Mouse (Mus musculus): ENCODE data around the gene Crip1. TPM values are rescaled to one million over a fixed set of nuclear protein-coding genes. Genes with fewer than 3 reads are reported as not detected.

Gene Crip1
- polyA plus RNA-seq, 2 experiments, result 403 to 469 TPM

GRCm38 (mm10) chr12:113148381-113149035 lies 2.4 kb downstream of the Crip1 start:
- Histone ChIP-seq H3K36me3 (ENCODE audit: control insufficient read depth, insufficient read depth, low read length) (no peaks in the 10 kb centered on the region), H3K9ac (ENCODE audit: low read depth, low read length, severe bottlenecking) (no peak overlapping the region), H3K4me3 (replicated peaks; ENCODE audit: low read length) (no peak overlapping the region), H3K4me1 (ENCODE audit: control insufficient read depth, insufficient read depth, low read length) (peaks cover 7% of the 10 kb centered on the region), H3K27me3 (ENCODE audit: control insufficient read depth, insufficient read depth, low read length) (peaks cover 19% of the 10 kb centered on the region; the same call in 1 of the 2 replicates), H3K4me2 (replicated peaks; ENCODE audit: low read depth, low read length, severe bottlenecking) (no peak overlapping the region), H3K27ac (replicated peaks; ENCODE audit: low read depth, low read length) (no peak overlapping the region), H3K9me3 (ENCODE audit: control insufficient read depth, low read length) (no peaks in the 10 kb centered on the region)
- ATAC-seq (ENCODE audit: low FRiP score, low read depth) (no peak), DNase-seq (ENCODE audit: low spot score) (no peak)
- no peak for TF ChIP-seq POLR2A (IDR thresholded peaks at IDR 0.05; ENCODE audit: borderline replicate concordance, extremely low read depth, insufficient read depth, insufficient read length)
- 34% methylated on average over 15 of the region's 16 CpGs for WGBS

DNA sequence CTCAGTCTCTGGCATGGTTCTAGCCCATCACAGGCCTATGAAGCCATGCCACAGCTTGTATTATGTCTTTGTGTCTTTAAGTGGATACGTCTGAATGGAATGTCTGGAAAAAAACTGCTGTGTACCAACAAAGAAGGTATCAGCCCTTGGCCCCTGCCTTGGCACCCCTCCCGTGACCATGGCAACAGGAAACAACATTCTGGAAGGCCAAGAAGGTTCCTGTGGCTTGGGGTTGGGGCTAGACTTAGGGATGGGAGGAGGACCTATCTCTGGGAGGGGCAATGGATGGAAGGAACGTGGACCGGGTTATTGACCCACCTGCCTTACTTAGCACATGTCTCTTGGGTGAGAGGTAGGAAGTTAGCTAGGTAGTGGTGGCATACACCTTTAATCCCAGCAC lies 3.2 kb downstream of the Crip1 start:
- peaks cover 19% of the 10 kb centered on the region; the same call in 1 of the 2 replicates for H3K27me3 ChIP-seq (ENCODE audit: control insufficient read depth, insufficient read depth, low read length)
- H3K9ac ChIP-seq (ENCODE audit: low read depth, low read length, severe bottlenecking), result no peak overlapping the region
- no peak overlapping the region for H3K4me2 ChIP-seq (replicated peaks; ENCODE audit: low read depth, low read length, severe bottlenecking)
- no peak for ATAC-seq (ENCODE audit: low FRiP score, low read depth)
- H3K9me3 ChIP-seq (ENCODE audit: control insufficient read depth, low read length), result no peaks in the 10 kb centered on the region
- no peak for TF ChIP-seq POLR2A (IDR thresholded peaks at IDR 0.05; ENCODE audit: borderline replicate concordance, extremely low read depth, insufficient read depth, insufficient read length)
- no peak overlapping the region for H3K4me3 ChIP-seq (replicated peaks; ENCODE audit: low read length)
- WGBS, result 71% methylated on average over 4 of the region's 4 CpGs
- no peak for DNase-seq (ENCODE audit: low spot score)
- peaks cover 7% of the 10 kb centered on the region for H3K4me1 ChIP-seq (ENCODE audit: control insufficient read depth, insufficient read depth, low read length)
- no peaks in the 10 kb centered on the region for H3K36me3 ChIP-seq (ENCODE audit: control insufficient read depth, insufficient read depth, low read length)
- H3K27ac ChIP-seq (replicated peaks; ENCODE audit: low read depth, low read length), result no peak overlapping the region

- H3K4me2 ChIP-seq (replicated peaks; ENCODE audit: low read depth, low read length, severe bottlenecking), result no peak overlapping the region
- H3K27me3 ChIP-seq (ENCODE audit: control insufficient read depth, insufficient read depth, low read length), result peaks cover 19% of the 10 kb centered on the region; the same call in 1 of the 2 replicates
- peaks cover 10% of the 10 kb centered on the region for H3K4me1 ChIP-seq (ENCODE audit: control insufficient read depth, insufficient read depth, low read length)
- no peak overlapping the region for H3K9ac ChIP-seq (ENCODE audit: low read depth, low read length, severe bottlenecking)
- H3K4me3 ChIP-seq (replicated peaks; ENCODE audit: low read length), result no peak overlapping the region
- no peak for DNase-seq (ENCODE audit: low spot score)
- no peak overlapping the region for H3K27ac ChIP-seq (replicated peaks; ENCODE audit: low read depth, low read length)
- ATAC-seq (ENCODE audit: low FRiP score, low read depth), result no peak
- WGBS, result 84% methylated on average over 3 of the region's 3 CpGs
- no peaks in the 10 kb centered on the region for H3K36me3 ChIP-seq (ENCODE audit: control insufficient read depth, insufficient read depth, low read length)
- no peaks in the 10 kb centered on the region for H3K9me3 ChIP-seq (ENCODE audit: control insufficient read depth, low read length)
- no peak for TF ChIP-seq POLR2A (IDR thresholded peaks at IDR 0.05; ENCODE audit: borderline replicate concordance, extremely low read depth, insufficient read depth, insufficient read length)
Observed at GRCm38 (mm10) chr12:113149896-113150295, 3.8 kb downstream of the Crip1 start.

GRCm38 (mm10) chr12:113150591-113150990 lies 4.5 kb downstream of the Crip1 start:
- DNase-seq (ENCODE audit: low spot score) (no peak), ATAC-seq (ENCODE audit: low FRiP score, low read depth) (no peak)
- H3K9ac ChIP-seq (ENCODE audit: low read depth, low read length, severe bottlenecking), result no peak overlapping the region
- whole genome bisulfite sequencing, result 86% methylated on average over 4 of the region's 4 CpGs
- peaks cover 16% of the 10 kb centered on the region for H3K4me1 ChIP-seq (ENCODE audit: control insufficient read depth, insufficient read depth, low read length)
- H3K4me2 ChIP-seq (replicated peaks; ENCODE audit: low read depth, low read length, severe bottlenecking), result no peak overlapping the region
- no peak overlapping the region for H3K4me3 ChIP-seq (replicated peaks; ENCODE audit: low read length)
- no peak overlapping the region for H3K27ac ChIP-seq (replicated peaks; ENCODE audit: low read depth, low read length)
- no peaks in the 10 kb centered on the region for H3K36me3 ChIP-seq (ENCODE audit: control insufficient read depth, insufficient read depth, low read length)
- no peak for TF ChIP-seq POLR2A (IDR thresholded peaks at IDR 0.05; ENCODE audit: borderline replicate concordance, extremely low read depth, insufficient read depth, insufficient read length)
- peaks cover 18% of the 10 kb centered on the region; the same call in 1 of the 2 replicates for H3K27me3 ChIP-seq (ENCODE audit: control insufficient read depth, insufficient read depth, low read length)
- no peaks in the 10 kb centered on the region for H3K9me3 ChIP-seq (ENCODE audit: control insufficient read depth, low read length)

DNA sequence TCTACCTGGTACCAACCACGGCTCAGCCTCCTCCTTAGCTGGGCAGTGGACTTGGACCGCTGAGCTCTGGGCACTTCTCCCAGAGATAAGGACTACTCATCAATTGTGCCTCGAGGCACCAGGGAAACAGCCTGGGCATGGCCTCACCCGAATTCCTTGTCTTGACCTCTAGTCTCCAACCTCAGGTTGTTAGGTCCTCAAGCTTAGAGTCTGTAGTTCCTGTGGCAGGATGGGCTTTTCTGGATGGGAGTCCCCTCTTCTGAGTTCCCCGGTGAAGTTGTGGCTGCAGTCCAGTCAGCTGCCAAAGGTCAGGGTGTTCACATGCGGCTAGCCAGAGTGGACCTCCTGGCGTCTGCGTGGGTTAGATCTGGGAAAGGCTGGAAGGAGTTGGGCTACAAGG lies 4.9 kb downstream of the Crip1 start:
- TF ChIP-seq POLR2A (IDR thresholded peaks at IDR 0.05; ENCODE audit: borderline replicate concordance, extremely low read depth, insufficient read depth, insufficient read length), result no peak
- DNase-seq (ENCODE audit: low spot score) (no peak), ATAC-seq (ENCODE audit: low FRiP score, low read depth) (no peak)
- H3K9me3 ChIP-seq (ENCODE audit: control insufficient read depth, low read length), result no peaks in the 10 kb centered on the region
- H3K4me1 ChIP-seq (ENCODE audit: control insufficient read depth, insufficient read depth, low read length), result peaks cover 16% of the 10 kb centered on the region
- 0 out of 2 replicates have a peak overlapping the region, but pooled peaks have one; percentile 53 for H3K4me3 ChIP-seq (replicated peaks; ENCODE audit: low read length)
- peaks cover 15% of the 10 kb centered on the region; the same call in 1 of the 2 replicates for H3K27me3 ChIP-seq (ENCODE audit: control insufficient read depth, insufficient read depth, low read length)
- WGBS, result 74% methylated on average over 8 of the region's 8 CpGs
- H3K36me3 ChIP-seq (ENCODE audit: control insufficient read depth, insufficient read depth, low read length), result no peaks in the 10 kb centered on the region
- H3K27ac ChIP-seq (replicated peaks; ENCODE audit: low read depth, low read length), result no peak overlapping the region
- H3K9ac ChIP-seq (ENCODE audit: low read depth, low read length, severe bottlenecking), result no peak overlapping the region
- H3K4me2 ChIP-seq (replicated peaks; ENCODE audit: low read depth, low read length, severe bottlenecking), result peak overlapping the region; percentile 89; the same call in 1 of the 2 replicates
